Mouse (Mus musculus) retina, postnatal 1 day (tissue): ENCODE data around the gene Fgf18.

ENCODE experiments used
- DNase-seq: peaks from one replicate; pipeline ENCODE4 v3.0.0-alpha.2; 2012

Fgf18 gene

DNA sequence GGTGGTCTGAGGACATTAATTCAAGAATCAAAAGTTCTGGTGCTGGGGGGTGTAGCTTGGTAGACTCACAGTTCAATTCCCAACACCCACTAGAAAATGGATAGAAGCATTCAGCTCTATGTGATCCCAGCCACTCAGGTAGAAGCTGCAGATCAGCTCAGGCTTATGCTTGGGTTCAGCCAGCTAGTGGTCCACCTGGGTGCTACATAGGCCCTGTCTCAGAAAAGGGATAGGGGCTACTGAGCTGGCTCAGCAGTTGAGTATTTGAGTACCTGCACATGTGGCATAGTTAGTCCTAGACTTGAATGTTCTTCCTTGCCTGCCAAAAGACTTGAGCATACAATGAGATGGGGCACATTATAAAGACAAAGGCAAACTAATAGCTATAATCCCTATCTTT is 2.3 kb upstream of the Fgf18 start:
- no peak for DNase-seq

DNA sequence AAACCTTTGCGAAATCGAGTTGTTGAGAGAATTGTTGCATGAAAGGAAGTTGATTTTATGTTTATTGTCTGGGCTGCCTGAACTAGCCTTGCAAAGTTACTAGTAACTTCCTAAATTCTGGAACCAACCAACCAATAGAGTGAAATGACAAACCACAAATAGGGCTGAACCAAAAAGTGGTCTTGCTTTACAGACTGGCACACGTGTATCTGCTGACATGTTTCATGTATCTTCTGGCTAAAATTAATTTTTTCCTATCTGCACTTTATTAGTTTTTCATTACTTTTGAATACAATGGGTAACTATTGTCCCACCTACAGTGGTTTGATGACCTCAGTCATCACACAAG is 1.9 kb upstream of the Fgf18 start:
- no peak for DNase-seq

DNA sequence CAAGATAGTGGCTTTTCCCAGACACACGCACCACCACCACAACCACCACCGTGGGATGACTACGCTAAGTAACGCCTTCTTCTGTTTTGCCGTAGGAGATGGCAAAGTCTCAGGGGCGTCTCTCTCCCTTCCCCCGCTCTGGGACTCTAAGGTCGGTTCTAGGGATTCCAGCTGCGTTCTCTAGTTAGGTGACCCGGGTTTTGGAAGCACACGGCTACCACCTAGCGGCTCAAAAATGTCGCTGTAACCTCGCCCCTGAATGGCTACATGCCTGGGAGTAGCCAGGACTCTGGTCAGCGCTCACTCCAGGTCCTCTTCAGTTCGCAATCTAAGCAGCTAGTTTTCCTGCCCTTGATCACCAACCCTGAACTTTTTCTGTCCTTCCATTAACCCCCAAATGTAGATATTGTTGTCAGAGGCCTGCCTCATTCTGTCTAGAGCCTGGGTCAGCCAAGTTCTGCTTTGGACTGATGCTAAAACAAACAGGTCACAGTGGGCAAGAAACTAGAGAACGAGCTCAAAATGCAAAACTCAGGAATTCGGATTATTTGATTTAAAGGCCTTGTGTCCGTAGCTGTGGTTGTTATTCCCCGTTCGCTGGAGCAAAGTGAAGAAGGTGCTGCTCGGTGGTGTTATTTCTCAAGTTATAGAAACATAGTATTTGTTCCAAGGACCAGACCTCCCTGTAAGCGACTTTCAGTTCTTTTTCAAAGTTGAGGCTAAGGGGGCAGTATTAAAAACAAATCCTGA is 1.3 kb upstream of the Fgf18 start:
- DNase-seq, result peak; percentile 91

- peak; percentile 75 for DNase-seq
These were observed 555 bp upstream of the Fgf18 start for GRCm38 (mm10) chr11:33147572-33148337.

DNA sequence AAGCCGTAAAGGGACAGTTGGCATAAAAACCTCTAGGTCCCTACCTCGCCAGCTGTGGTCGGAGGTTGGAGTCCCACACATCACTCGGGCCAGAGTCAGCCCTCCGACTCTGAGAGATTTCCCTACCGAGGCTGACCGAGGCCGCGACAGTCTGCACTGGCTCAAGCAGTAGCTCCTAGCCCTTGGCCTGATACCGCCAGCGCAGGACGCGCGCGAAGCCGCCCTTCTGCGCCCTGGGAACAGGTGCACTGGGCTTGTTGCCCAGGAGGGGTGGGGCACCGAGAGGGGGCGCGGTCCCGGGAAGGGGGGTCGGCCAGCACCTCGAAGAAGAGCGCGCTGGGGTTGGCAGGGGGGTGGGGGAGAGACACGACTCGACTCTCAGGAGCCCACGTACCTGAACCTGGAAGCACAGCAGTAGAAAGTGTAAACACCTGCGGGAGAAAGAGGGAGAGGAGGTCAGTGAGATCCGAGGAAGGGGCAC is 509 bp downstream of the Fgf18 start:
- peak; percentile 34 for DNase-seq

GRCm38 (mm10) chr11:33146143-33146497 is 1.1 kb downstream of the Fgf18 start:
- DNase-seq, result peak; percentile 45

DNA sequence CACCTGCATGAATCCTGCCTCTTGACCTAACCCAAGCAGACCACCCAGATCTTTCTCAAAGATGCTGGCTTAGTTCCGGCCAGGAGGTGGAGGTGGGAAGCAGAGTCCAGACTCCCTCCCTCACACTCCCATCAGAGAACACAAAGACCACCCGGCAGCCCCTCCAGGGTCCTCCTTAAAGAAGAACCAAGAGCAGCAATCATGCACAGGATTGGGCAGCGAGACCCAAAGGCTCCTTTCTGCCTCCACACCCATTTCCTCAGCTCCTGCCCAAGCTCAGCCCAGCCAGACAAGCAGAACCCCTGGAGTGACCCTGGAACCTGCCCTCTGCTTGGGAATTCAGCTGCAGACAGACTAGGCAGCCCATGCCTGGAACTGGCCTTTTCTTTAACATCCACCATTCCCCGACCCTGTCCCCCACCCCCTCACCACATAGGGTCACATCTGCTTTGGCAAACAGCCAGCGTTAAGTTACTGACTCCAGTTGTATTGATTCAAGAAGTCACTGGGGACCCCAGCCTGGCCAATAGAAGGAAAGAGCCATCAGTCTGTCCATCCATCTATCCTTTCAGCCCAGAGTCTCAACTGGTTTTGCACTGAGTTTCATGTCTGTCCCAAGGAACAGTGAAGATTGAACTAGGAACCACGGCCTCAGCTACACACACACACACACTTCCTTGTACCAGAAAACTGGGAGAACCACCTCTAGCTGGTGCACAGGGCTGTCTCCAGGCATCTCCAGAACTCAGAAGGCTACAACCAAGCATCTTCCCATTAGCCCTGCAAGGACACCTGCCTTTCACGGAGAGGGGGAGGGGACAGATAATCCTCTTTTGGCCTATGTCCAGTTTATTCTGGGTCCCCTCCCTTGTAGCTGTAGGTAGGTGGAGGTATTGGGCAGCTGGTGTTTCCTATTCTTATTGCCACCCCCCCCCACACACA is 1.7 kb downstream of the Fgf18 start:
- peak; percentile 34 for DNase-seq

- DNase-seq, result peak; percentile 28
These were observed 3.3 kb downstream of the Fgf18 start for GRCm38 (mm10) chr11:33143906-33144305.

DNA sequence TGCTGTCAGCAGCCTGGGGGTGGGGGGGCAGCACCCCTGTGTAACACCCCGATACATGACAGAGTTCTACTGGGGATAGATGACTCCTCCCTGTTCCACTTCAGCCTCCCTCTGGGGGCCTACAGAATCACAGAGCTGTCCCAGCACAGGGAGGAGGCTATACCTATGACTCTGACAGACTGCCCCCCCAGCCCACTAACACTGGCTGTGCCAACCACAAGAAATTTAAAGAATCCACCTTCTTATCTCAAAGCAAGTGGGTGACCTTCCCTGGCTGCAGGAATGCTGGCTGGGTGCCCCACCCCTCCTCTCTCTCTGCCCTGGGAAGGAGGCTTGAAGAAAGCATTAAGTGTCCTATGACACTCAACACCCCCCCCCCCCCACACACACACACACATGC is 4.4 kb downstream of the Fgf18 start:
- no peak for DNase-seq

- DNase-seq, result no peak
These were observed 7.1 kb downstream of the Fgf18 start for GRCm38 (mm10) chr11:33140111-33140460.

DNA sequence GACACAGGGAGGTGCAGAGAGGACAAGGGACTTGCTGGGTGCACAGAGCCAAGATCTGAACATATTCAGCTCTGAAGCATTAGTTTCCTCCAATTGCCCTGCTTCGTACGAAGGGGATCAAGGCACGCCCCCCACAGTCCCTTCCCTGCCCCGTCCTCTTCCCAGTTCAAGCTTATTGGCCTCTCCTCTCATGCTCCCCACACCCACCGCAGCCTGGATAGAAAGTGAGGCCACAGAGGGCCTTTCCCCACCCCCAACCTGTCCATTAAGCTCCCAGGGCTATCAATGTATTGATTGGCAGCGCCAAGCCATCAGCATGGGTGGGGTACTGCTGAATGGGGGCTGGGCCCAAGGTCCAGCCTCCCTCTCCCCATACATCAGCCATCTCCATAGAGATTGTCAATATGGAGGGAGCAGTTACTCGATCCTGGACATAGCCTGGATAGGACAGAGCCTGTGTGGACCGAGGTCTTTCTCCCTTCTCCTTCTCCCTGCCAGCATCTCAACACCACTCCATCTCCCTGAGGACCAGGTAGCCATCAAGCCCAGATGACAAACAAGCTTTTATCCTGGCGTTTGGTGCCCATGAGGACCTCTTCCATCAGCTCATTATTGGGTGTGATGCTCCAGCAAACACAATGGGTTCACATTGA is 7.6 kb downstream of the Fgf18 start:
- no peak for DNase-seq

DNA sequence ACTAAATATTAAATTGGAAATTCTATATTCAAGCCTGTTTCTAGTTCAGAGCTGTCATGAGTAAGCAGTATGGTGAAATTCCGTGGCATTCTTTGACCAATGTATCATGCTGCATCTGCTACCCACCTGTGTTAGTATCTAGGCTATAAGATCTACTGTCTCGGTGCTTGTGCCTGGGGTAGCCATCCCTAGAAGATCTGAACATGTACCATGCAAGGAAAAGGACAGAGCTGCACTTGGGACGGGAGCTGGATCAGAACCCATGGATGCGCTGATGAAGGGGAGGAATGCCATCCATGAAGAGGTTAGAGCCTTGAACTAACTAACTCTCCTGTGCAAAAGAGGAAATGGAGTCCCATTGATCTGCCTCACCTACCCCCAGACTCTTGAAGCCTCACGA is 8.5 kb downstream of the Fgf18 start:
- no peak for DNase-seq

DNA sequence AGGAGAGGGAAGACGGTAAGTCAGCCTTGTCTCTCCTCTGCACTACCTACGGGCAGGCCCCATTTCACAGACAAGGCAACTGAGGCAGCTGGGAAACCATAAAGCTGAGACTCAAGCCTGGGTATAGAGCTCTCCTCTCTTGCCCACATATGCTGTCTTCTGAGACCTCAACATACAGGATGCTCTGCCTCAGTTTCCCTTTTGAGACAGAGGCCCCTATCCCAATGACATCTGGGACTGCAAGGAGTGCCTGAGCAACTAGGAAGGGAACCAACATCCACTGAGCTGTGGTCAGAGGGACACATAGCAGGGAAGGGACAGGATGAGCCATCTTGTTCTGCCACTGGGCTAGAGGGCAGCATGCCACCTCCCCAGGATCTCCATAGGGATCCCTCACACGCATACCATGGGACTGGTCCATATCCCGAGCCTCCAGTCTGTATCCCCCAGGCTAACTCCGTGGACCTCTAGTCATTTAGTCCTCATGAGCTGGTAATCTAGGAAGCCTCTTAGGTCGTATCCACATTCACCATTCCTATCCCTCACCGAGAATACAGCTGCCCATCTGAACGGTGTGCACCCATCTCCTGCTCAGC is 12.7 kb downstream of the Fgf18 start:
- no peak for DNase-seq

- DNase-seq, result peak; percentile 24
These were observed 14.4 kb downstream of the Fgf18 start for GRCm38 (mm10) chr11:33132619-33133338.

- DNase-seq, result no peak
These were observed 20.1 kb downstream of the Fgf18 start for GRCm38 (mm10) chr11:33127058-33127457.

GRCm38 (mm10) chr11:33122575-33123268 is 24.5 kb downstream of the Fgf18 start:
- peak; percentile 59 for DNase-seq

GRCm38 (mm10) chr11:33119556-33119955 is 27.6 kb downstream of the Fgf18 start:
- no peak for DNase-seq

- DNase-seq, result no peak
These were observed 28.1 kb downstream of the Fgf18 start for GRCm38 (mm10) chr11:33119116-33119515.

DNA sequence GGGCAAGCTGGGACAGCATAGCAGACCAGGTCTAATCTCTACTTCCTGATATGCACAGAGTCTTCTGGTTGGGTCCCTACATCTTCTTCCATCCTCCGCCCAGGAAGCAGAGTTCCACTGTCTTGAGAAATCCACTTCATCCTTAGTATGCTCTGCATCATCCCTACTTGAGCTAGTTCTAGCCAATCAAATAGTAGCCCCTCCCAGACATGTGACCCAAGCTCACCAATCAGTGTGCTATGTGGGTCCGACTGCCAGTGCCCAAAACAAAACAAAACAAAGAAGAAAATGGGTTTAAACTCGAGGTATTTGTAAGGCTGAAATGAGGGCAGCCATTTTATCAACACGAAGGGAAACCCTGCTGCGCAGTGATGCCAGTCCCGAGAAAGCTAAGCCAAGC is 28.7 kb downstream of the Fgf18 start:
- DNase-seq, result no peak

DNA sequence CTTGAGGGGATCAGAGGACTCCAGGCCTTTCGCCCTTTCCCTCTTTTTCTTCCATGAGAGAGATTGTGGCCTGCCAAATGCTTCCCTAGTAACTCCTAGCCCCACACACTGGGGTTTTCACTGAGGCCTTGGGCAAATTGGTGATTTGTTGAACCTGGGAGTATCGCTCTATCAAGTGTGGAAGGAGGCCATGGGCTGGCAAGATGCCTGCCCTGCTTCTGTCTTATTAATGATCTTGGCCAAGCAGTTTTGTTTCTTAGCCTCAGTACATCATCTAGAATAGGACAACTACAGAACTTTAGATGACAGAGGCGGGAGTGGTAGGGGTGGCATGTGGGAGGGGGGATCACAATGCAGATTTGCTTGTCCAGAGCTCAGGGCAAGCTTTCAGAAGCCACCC is 31.4 kb downstream of the Fgf18 start:
- no peak for DNase-seq

DNA sequence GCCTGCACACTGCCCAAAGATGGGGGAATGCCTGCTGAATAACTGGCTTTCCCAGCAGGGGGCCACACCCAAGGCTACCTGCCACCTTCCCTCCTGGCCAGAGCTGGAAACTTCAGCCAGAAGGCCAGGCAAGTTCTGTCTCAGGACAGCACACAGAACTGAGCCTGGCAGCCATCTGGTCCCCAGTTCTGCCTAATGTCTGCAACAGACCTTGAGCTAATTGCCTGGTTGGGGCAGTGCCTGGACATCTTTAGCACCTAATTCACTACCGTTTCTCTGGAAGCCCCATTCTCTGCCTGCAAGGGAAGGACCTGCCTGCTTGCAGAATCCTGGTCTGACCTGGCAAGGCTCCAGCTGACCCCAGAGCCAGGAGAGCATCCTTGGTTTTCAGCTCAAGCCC is 34.8 kb downstream of the Fgf18 start:
- no peak for DNase-seq
